Mouse (Mus musculus): ENCODE measurements around the gene Fbxw8. TPM values are rescaled to one million over a fixed set of nuclear protein-coding genes. Genes with fewer than 3 reads are reported as not detected.

The Fbxw8 gene
- polyA plus RNA-seq (2015; fragmentation: Nextera tagmentation; extraction: Ambion mirVana): 10.1 and 10.8 TPM in 2 replicates

GRCm38 (mm10) chr5:118154839-118155564 lies at the start of gene Fbxw8:
TSS of gene Fbxw8 (minus strand) at chr5:118155464.
- peak within 1 kb of the TSS; percentile 80 for H3K4me3 ChIP-seq (ENCODE audit: low read depth, low read length)
- WGBS: under 1% methylated on average over 61 of the region's 67 CpGs
- ATAC-seq: peak; percentile 87
- no peaks in the 10 kb centered on the region for H3K27me3 ChIP-seq (replicated peaks; ENCODE audit: control insufficient read depth, insufficient read depth, low read length)
- no peak within 1 kb of the TSS for H3K27ac ChIP-seq (ENCODE audit: low read depth, low read length)
- H3K9me3 ChIP-seq (ENCODE audit: control insufficient read depth): no peaks in the 10 kb centered on the region
- no peaks in the 10 kb centered on the region for H3K4me1 ChIP-seq (replicated peaks; ENCODE audit: control insufficient read depth, insufficient read depth, low read length)
- peak within 1 kb of the TSS; percentile 80 for H3K4me2 ChIP-seq (replicated peaks; ENCODE audit: low read depth)
- H3K9ac ChIP-seq (ENCODE audit: low read depth, low read length): peak within 1 kb of the TSS; percentile 85
- TF ChIP-seq CTCF (IDR thresholded peaks at IDR 0.05; ENCODE audit: low read depth): no peak
- H3K36me3 ChIP-seq (ENCODE audit: control insufficient read depth, insufficient read depth): no peaks in the 10 kb centered on the region

- no peak overlapping the region for H3K9ac ChIP-seq (ENCODE audit: low read depth, low read length)
- H3K27me3 ChIP-seq (replicated peaks; ENCODE audit: control insufficient read depth, insufficient read depth, low read length): no peaks in the 10 kb centered on the region
- H3K36me3 ChIP-seq (ENCODE audit: control insufficient read depth, insufficient read depth): no peaks in the 10 kb centered on the region
- no peak for TF ChIP-seq CTCF (IDR thresholded peaks at IDR 0.05; ENCODE audit: low read depth)
- no peak overlapping the region for H3K4me3 ChIP-seq (ENCODE audit: low read depth, low read length)
- no peak for ATAC-seq
- no peaks in the 10 kb centered on the region for H3K9me3 ChIP-seq (ENCODE audit: control insufficient read depth)
- no peak overlapping the region for H3K4me2 ChIP-seq (replicated peaks; ENCODE audit: low read depth)
- no peaks in the 10 kb centered on the region for H3K4me1 ChIP-seq (replicated peaks; ENCODE audit: control insufficient read depth, insufficient read depth, low read length)
- WGBS: 68% methylated on average over 16 of the region's 16 CpGs
- H3K27ac ChIP-seq (ENCODE audit: low read depth, low read length): no peak overlapping the region
Observed at GRCm38 (mm10) chr5:118204675-118205440, 49.6 kb upstream of the Fbxw8 start.

- ATAC-seq: no peak
- TF ChIP-seq CTCF (IDR thresholded peaks at IDR 0.05; ENCODE audit: low read depth): no peak
- no peak overlapping the region for H3K9ac ChIP-seq (ENCODE audit: low read depth, low read length)
- no peaks in the 10 kb centered on the region for H3K9me3 ChIP-seq (ENCODE audit: control insufficient read depth)
- H3K4me2 ChIP-seq (replicated peaks; ENCODE audit: low read depth): no peak overlapping the region
- no peak overlapping the region for H3K27ac ChIP-seq (ENCODE audit: low read depth, low read length)
- WGBS: 78% methylated on average over 5 of the region's 5 CpGs
- H3K4me1 ChIP-seq (replicated peaks; ENCODE audit: control insufficient read depth, insufficient read depth, low read length): no peaks in the 10 kb centered on the region
- H3K4me3 ChIP-seq (ENCODE audit: low read depth, low read length): no peak overlapping the region
- H3K36me3 ChIP-seq (ENCODE audit: control insufficient read depth, insufficient read depth): no peaks in the 10 kb centered on the region
- H3K27me3 ChIP-seq (replicated peaks; ENCODE audit: control insufficient read depth, insufficient read depth, low read length): no peaks in the 10 kb centered on the region
Observed at GRCm38 (mm10) chr5:118199670-118200069, 44.4 kb upstream of the Fbxw8 start.

GRCm38 (mm10) chr5:118197421-118197820 lies 42.2 kb upstream of the Fbxw8 start:
- Histone ChIP-seq H3K27me3 (replicated peaks; ENCODE audit: control insufficient read depth, insufficient read depth, low read length) (no peaks in the 10 kb centered on the region), H3K27ac (ENCODE audit: low read depth, low read length) (no peak overlapping the region), H3K4me3 (ENCODE audit: low read depth, low read length) (no peak overlapping the region), H3K9ac (ENCODE audit: low read depth, low read length) (no peak overlapping the region), H3K36me3 (ENCODE audit: control insufficient read depth, insufficient read depth) (no peaks in the 10 kb centered on the region), H3K9me3 (ENCODE audit: control insufficient read depth) (no peaks in the 10 kb centered on the region), H3K4me1 (replicated peaks; ENCODE audit: control insufficient read depth, insufficient read depth, low read length) (no peaks in the 10 kb centered on the region), H3K4me2 (replicated peaks; ENCODE audit: low read depth) (no peak overlapping the region)
- no peak for ATAC-seq
- 72% methylated on average over 13 of the region's 13 CpGs for WGBS
- TF ChIP-seq CTCF (IDR thresholded peaks at IDR 0.05; ENCODE audit: low read depth): no peak

DNA sequence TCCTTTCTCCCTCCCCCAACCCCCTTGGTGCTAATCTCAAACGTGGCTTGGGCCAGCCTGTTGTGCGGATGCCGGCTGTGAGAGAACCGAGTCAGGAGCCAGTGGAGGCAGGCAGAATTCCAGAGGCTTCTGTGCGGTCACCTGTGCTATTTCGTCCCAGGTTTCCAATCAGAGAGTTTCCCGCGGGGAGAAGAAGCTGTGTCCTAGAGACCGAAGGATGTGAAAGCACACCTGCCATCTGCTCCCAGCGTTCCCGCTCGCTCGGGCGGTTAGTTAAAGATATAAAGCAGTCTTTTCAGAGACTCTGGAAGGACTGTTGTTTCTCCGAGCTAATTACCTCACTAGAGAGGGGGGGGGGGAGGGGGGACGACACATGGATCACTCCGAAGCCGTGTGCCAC lies 37.0 kb upstream of the Fbxw8 start:
- H3K27me3 ChIP-seq (replicated peaks; ENCODE audit: control insufficient read depth, insufficient read depth, low read length): no peaks in the 10 kb centered on the region
- WGBS: 31% methylated on average over 18 of the region's 18 CpGs
- H3K36me3 ChIP-seq (ENCODE audit: control insufficient read depth, insufficient read depth): no peaks in the 10 kb centered on the region

GRCm38 (mm10) chr5:118190491-118190890 lies 35.2 kb upstream of the Fbxw8 start:
- TF ChIP-seq CTCF (IDR thresholded peaks at IDR 0.05; ENCODE audit: low read depth): no peak
- Histone ChIP-seq H3K36me3 (ENCODE audit: control insufficient read depth, insufficient read depth) (no peaks in the 10 kb centered on the region), H3K9ac (ENCODE audit: low read depth, low read length) (no peak overlapping the region), H3K27ac (ENCODE audit: low read depth, low read length) (no peak overlapping the region), H3K4me1 (replicated peaks; ENCODE audit: control insufficient read depth, insufficient read depth, low read length) (no peaks in the 10 kb centered on the region), H3K9me3 (ENCODE audit: control insufficient read depth) (no peaks in the 10 kb centered on the region), H3K4me2 (replicated peaks; ENCODE audit: low read depth) (no peak overlapping the region), H3K27me3 (replicated peaks; ENCODE audit: control insufficient read depth, insufficient read depth, low read length) (no peaks in the 10 kb centered on the region), H3K4me3 (ENCODE audit: low read depth, low read length) (no peak overlapping the region)
- ATAC-seq: no peak
- WGBS: 75% methylated on average over 9 of the region's 9 CpGs

More for the DNA sequence above, 37.0 kb upstream of the Fbxw8 start:
- Histone ChIP-seq H3K4me3 (ENCODE audit: low read depth, low read length) (no peak overlapping the region), H3K9ac (ENCODE audit: low read depth, low read length) (no peak overlapping the region), H3K27ac (ENCODE audit: low read depth, low read length) (no peak overlapping the region), H3K4me1 (replicated peaks; ENCODE audit: control insufficient read depth, insufficient read depth, low read length) (no peaks in the 10 kb centered on the region), H3K4me2 (replicated peaks; ENCODE audit: low read depth) (no peak overlapping the region), H3K9me3 (ENCODE audit: control insufficient read depth) (no peaks in the 10 kb centered on the region)
- no peak for TF ChIP-seq CTCF (IDR thresholded peaks at IDR 0.05; ENCODE audit: low read depth)
- ATAC-seq: no peak

Data from intestine, postnatal 0 days (tissue).